Mouse (Mus musculus): ENCODE measurements around the gene Gpc6. TPM values are rescaled to one million over a fixed set of nuclear protein-coding genes. Genes with fewer than 3 reads are reported as not detected.

Gene Gpc6
- total and polyA plus RNA-seq, 3 experiments, result 4.6 to 10.3 (median 8.0) TPM

- TF ChIP-seq EP300 (IDR thresholded peaks at IDR 0.05; ENCODE audit: insufficient read depth, low read depth, low read length) (no peak), POLR2A (IDR thresholded peaks at IDR 0.05; ENCODE audit: insufficient read depth, low read depth, low read length) (no peak), CTCF (IDR thresholded peaks at IDR 0.05) (no peak)
- 72% methylated on average over 16 of the region's 16 CpGs for WGBS
- Histone ChIP-seq H3K36me3 (ENCODE audit: control insufficient read depth, insufficient read depth, low read length) (no peaks in the 10 kb centered on the region), H3K4me1 (ENCODE audit: control insufficient read depth, insufficient read depth, low read length) (peaks cover 4% of the 10 kb centered on the region), H3K4me3 (no peak overlapping the region), H3K9ac (ENCODE audit: low read depth, low read length) (0 out of 2 replicates have a peak overlapping the region, but pooled peaks have one; percentile 9), H3K27ac (peak overlapping the region; percentile 73), H3K79me2 (replicated peaks; ENCODE audit: control insufficient read depth, insufficient read depth, low read length) (no peaks in the 10 kb centered on the region), H3K27me3 (ENCODE audit: control insufficient read depth, insufficient read depth, low read length) (no peaks in the 10 kb centered on the region)
- intact Hi-C loops (cut with DNase I), result loop anchor here (5.0 to 10.0 kb wide), 2 partner anchors 94 to 1366 kb away; no protein-coding TSS in a partner anchor
- DNase-seq, result peak; percentile 33 to 42
Observed at GRCm38 (mm10) chr14:117930848-117931816, 1006.0 kb downstream of the Gpc6 start.

- no peaks in the 10 kb centered on the region for H3K79me2 ChIP-seq (replicated peaks; ENCODE audit: control insufficient read depth, insufficient read depth, low read length)
- 95% methylated on average over 17 of the region's 17 CpGs for WGBS
- no peak overlapping the region for H3K9ac ChIP-seq (ENCODE audit: low read depth, low read length)
- H3K27me3 ChIP-seq (ENCODE audit: control insufficient read depth, insufficient read depth, low read length), result no peaks in the 10 kb centered on the region
- TF ChIP-seq EP300 (IDR thresholded peaks at IDR 0.05; ENCODE audit: insufficient read depth, low read depth, low read length), result no peak
- no peak for TF ChIP-seq POLR2A (IDR thresholded peaks at IDR 0.05; ENCODE audit: insufficient read depth, low read depth, low read length)
- TF ChIP-seq CTCF (IDR thresholded peaks at IDR 0.05), result no peak
- no peak overlapping the region for H3K4me3 ChIP-seq
- DNase-seq, result no peak
- no peak overlapping the region for H3K27ac ChIP-seq
- H3K36me3 ChIP-seq (ENCODE audit: control insufficient read depth, insufficient read depth, low read length), result no peaks in the 10 kb centered on the region
- peaks cover 4% of the 10 kb centered on the region for H3K4me1 ChIP-seq (ENCODE audit: control insufficient read depth, insufficient read depth, low read length)
- intact Hi-C loops (cut with DNase I), result loop anchor here (5.0 to 10.0 kb wide), 2 partner anchors 95 to 1368 kb away; no protein-coding TSS in a partner anchor
Observed at GRCm38 (mm10) chr14:117932163-117932851, 1007.2 kb downstream of the Gpc6 start.

DNA sequence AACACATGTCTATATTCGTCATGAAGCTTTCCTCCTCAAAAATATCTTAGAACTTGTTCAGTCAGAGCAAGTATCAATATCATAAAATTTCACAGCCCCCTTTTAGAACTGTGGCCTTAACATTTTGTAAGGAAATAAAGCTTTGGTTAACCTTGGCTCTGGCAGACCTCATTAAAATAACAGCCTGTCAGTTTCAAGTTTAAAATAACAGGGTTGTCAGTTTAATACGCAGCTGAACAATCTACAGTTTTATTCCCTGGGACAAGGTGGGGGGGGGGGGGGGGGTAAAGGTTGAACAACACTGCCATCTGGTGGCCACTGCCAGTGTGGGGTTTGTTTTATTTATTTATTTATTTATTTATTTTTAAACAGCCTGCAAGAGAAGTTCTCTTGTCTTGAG lies 1013.4 kb downstream of the Gpc6 start:
- peak; percentile 21 to 45 for DNase-seq
- no peaks in the 10 kb centered on the region for H3K27me3 ChIP-seq (ENCODE audit: control insufficient read depth, insufficient read depth, low read length)
- intact Hi-C loops (cut with DNase I), result loop anchor here (5.0 to 10.0 kb wide), 3 partner anchors 56 to 1374 kb away; no protein-coding TSS in a partner anchor
- WGBS, result 20% methylated on average over 2 of the region's 2 CpGs
- no peaks in the 10 kb centered on the region for H3K36me3 ChIP-seq (ENCODE audit: control insufficient read depth, insufficient read depth, low read length)
- no peak overlapping the region for H3K9ac ChIP-seq (ENCODE audit: low read depth, low read length)
- no peaks in the 10 kb centered on the region for H3K4me1 ChIP-seq (ENCODE audit: control insufficient read depth, insufficient read depth, low read length)
- no peak overlapping the region for H3K27ac ChIP-seq
- TF ChIP-seq POLR2A (IDR thresholded peaks at IDR 0.05; ENCODE audit: insufficient read depth, low read depth, low read length), result no peak
- peak; percentile 72 for TF ChIP-seq CTCF (IDR thresholded peaks at IDR 0.05)
- no peak overlapping the region for H3K4me3 ChIP-seq
- H3K79me2 ChIP-seq (replicated peaks; ENCODE audit: control insufficient read depth, insufficient read depth, low read length), result no peaks in the 10 kb centered on the region

- intact Hi-C loops (cut with DNase I), result loop anchor here (5.0 to 10.0 kb wide), 3 partner anchors 57 to 1375 kb away; no protein-coding TSS in a partner anchor
- Histone ChIP-seq H3K9ac (ENCODE audit: low read depth, low read length) (no peak overlapping the region), H3K4me3 (no peak overlapping the region), H3K27ac (no peak overlapping the region), H3K4me1 (ENCODE audit: control insufficient read depth, insufficient read depth, low read length) (no peaks in the 10 kb centered on the region), H3K27me3 (ENCODE audit: control insufficient read depth, insufficient read depth, low read length) (no peaks in the 10 kb centered on the region), H3K79me2 (replicated peaks; ENCODE audit: control insufficient read depth, insufficient read depth, low read length) (no peaks in the 10 kb centered on the region), H3K36me3 (ENCODE audit: control insufficient read depth, insufficient read depth, low read length) (no peaks in the 10 kb centered on the region)
- no peak for TF ChIP-seq CTCF (IDR thresholded peaks at IDR 0.05)
- TF ChIP-seq EP300 (IDR thresholded peaks at IDR 0.05; ENCODE audit: insufficient read depth, low read depth, low read length), result no peak
- TF ChIP-seq POLR2A (IDR thresholded peaks at IDR 0.05; ENCODE audit: insufficient read depth, low read depth, low read length), result no peak
- no peak for DNase-seq
- WGBS, result 90% methylated on average over 7 of the region's 7 CpGs
Observed at GRCm38 (mm10) chr14:117939471-117939870, 1014.4 kb downstream of the Gpc6 start.

DNA sequence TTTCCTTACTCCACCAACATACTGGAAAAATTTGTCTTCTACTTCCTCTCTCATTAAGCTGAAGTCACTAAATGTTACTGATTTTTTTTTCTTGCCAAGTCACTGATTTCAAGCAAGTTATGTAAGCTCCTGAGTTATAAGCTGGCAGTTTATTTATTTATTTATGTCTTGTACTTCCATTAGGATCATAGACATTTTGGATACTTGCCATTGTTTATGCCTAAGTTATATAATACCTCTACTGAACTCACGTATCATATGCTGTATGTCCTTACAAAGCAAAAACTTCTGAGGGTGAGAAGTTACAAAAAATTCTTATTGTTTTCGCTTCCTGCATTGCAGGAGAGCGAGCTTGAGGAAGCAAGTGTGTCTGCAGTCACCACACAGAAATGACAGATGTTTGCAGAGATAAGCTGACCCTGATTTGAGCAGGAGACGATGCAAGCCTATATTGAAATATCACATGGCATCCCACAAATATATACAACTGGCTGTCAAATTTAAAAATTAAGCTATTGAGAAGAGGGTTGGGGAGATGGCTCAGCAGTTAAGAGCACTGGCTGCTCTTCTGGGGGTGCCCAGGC lies 1020.9 kb downstream of the Gpc6 start:
- 48% methylated on average over 4 of the region's 4 CpGs for WGBS
- no peaks in the 10 kb centered on the region for H3K27me3 ChIP-seq (ENCODE audit: control insufficient read depth, insufficient read depth, low read length)
- TF ChIP-seq EP300 (IDR thresholded peaks at IDR 0.05; ENCODE audit: insufficient read depth, low read depth, low read length), result no peak
- no peak for TF ChIP-seq POLR2A (IDR thresholded peaks at IDR 0.05; ENCODE audit: insufficient read depth, low read depth, low read length)
- no peak for TF ChIP-seq CTCF (IDR thresholded peaks at IDR 0.05)
- no peaks in the 10 kb centered on the region for H3K36me3 ChIP-seq (ENCODE audit: control insufficient read depth, insufficient read depth, low read length)
- no peak overlapping the region for H3K4me3 ChIP-seq
- no peak for DNase-seq
- intact Hi-C loops (cut with DNase I), result no loop called here
- H3K79me2 ChIP-seq (replicated peaks; ENCODE audit: control insufficient read depth, insufficient read depth, low read length), result no peaks in the 10 kb centered on the region
- H3K27ac ChIP-seq, result no peak overlapping the region
- H3K4me1 ChIP-seq (ENCODE audit: control insufficient read depth, insufficient read depth, low read length), result no peaks in the 10 kb centered on the region
- H3K9ac ChIP-seq (ENCODE audit: low read depth, low read length), result no peak overlapping the region
